Mouse (Mus musculus) heart, postnatal 14 days (tissue): ENCODE results near the gene Tenm2. TPM values are rescaled to one million over a fixed set of nuclear protein-coding genes. Genes with fewer than 3 reads are reported as not detected.

Experiments
- DNase-seq, 2 experiments: peaks; one replicate each; pipeline ENCODE4 v3.0.0; 2021 to 2022
- intact Hi-C: fragments of 180-260 bp; cut with DNase I; formaldehyde crosslinking; loops from one replicate; pipeline ENCODE4 v1.15.1; 2025
- total RNA-seq, 2 experiments: library from RNA; stranded (reverse); gene quantifications; 2 replicates each; pipeline ENCODE4 v1.2.3; 2021

The Tenm2 gene
- total RNA-seq, 2 experiments from 2014 or later = 0.02 to 0.19 TPM

DNA sequence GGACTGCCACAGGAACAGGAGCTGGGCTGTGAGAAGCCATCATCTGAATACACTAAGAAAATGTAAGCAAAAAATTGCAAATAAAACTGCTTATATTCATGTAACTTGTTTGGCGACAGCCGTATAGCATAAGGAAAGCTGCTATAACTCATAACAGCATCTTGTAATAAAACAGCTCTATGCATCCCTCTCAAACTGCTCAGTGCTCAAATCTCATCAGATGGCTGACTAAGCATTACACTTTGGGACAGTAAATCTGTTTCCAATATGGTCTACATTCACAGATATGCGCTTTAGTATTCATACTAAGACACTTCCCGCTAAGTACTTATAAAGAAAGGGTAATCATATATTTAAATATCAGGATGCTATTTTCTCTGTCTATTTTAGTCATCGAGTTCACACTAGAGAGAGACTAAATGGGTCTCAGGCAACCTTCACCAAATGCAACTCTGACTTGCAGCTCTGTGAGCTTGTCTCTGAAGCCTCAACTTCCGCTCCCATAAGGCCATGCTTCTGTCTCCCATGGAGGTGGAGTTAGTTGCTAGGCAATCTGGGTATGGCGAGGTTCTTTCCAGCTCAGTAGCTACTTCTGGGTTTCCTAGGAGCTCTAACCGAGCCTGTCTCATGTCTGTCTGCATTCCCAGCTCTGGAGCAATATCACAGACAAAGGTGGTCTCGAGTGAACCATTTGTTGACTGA lies 308.9 kb downstream of the Tenm2 start:
- intact Hi-C loops = no loop called here

DNA sequence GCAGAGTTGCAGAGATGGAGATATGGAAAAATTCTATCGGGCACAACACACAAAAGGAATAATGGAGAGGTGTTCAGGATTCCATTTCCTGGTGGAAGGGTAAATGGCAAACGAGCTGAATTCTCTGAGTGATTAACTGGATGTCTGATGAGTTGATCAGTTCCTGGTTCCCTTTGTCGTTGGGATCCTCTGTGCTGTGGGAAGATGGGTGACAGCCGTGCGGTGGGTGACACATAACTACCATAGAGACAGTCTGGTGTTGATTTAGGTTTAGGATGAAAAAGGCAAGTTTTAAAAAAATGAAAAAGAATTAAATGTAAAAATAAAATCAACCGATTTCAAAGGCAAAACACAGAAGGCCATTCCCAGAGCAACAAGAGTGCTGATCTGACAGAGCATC lies 316.5 kb downstream of the Tenm2 start:
- intact Hi-C loops = no loop called here

More for the DNA sequence above, 308.9 kb downstream of the Tenm2 start:
- no peak for DNase-seq

DNA sequence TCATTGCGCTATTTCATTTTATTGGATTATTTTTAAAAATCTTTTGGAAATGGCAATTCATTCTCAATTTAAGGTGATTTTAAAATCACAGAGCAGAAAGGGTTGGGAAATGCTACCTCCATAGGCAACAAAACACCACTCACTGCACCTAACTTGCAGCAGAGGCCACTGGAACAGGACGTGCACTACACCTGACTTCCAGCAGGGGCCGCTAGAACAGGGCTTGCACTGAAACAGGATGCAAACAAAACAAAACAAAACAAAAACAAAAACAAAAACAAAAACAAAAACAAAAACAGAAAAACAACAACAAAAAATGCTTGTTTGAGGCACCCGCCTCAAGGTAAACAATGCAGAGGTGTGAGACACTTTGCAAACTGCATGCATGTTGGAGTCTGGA lies 324.4 kb downstream of the Tenm2 start:
- DNase-seq = peak in 1 of 2 experiments; percentile 7

More for the DNA sequence above, 316.5 kb downstream of the Tenm2 start:
- no peak for DNase-seq

DNA sequence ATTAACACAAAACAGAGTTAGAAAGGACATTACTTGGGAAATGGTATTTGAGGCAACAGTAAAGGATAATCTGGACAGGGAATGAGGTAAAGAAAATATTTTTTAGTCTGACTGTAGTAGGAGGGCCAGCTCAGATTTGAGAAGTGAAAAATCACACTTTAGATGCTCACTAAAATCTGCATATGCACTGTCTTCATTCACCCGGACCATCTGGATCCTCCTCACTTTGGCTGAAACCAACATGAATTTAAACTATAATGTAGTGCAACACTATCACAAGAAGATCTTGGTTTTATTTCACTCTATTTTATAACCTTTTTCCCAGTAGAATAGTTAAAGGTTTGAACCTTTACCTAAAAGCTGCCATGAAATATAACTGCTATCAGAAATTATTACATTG lies 326.7 kb downstream of the Tenm2 start:
- intact Hi-C loops = no loop called here
- DNase-seq = no peak

More for the DNA sequence above, 324.4 kb downstream of the Tenm2 start:
- intact Hi-C loops = no loop called here

DNA sequence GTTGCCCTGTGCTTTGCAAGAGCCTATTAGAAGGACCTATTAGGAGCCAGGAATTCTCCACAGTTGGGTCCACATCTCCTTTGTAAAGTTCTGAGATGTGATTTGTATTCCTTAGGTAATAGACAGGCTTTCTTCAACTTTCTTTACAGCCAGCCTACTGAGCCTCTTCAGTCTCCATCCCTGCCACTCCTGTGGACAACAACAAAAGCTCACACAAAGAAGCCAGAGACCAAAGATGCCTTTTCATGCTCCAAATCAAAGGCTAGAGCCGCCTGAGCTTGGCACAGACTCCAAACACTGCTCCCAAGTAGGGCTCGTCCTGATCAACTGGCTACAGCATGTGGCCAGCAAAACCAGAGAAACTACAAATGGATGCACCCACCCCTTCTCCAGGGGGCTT lies 333.5 kb downstream of the Tenm2 start:
- no peak for DNase-seq
- intact Hi-C loops = no loop called here

DNA sequence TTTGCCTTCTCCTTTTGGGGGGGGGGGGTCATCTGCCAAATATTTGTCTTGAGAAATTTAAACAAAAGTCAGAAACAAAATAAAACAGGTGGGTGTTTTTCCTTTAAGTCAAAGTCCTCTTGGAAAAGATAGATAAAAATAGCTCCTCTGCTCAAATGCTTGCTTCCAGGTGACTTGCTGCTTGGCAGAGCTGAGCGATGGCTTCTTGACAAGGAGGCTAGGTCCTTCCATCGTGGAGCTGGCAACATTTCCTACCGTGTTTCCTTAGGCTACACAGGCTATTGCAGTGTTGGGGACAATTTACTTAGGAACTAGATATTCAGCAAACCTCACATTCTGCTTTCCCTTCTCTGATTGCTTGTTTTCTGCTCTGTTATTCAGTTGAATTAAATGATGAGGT lies 342.7 kb downstream of the Tenm2 start:
- intact Hi-C loops = no loop called here
- no peak for DNase-seq

DNA sequence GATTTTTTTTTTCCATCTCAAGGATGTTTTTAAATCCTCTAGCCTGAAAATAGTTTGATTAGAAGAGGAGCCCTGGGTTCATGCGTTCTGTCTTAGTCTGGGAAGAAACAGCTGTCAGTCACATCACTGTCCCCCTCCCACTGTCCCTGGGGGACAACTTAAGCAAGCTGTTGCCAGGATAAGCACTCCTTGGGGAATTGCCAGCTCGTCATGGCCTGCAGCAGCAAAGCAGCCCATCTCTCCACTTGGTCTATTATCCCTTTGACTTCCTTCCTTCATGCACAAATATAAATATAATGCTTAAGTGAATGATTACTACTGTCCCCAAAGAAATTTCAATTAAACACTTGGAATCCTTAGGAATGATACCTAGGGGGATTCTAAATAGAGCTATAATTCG lies 344.7 kb downstream of the Tenm2 start:
- peak in 1 of 2 experiments; percentile 4 for DNase-seq
- intact Hi-C loops = no loop called here

DNA sequence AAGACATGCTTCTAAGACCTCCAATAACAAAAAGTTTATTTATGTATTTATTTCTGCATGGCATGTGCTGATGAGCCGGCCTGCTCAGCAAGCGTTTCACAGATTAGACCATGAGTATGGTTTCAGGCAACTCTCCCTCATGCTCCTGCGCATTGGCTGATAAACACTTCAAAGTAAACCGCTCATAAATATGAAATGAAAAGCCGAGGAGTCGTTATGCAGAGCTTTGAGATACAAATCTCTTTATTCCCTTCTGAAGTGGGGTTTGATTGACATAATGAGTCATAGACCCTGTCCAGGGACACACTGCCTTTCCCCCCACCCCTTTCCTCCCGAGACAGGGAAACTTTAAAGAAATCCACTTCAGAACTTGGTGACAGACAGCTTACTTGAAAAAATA lies 348.3 kb downstream of the Tenm2 start:
- intact Hi-C loops = no loop called here
- DNase-seq = no peak

DNA sequence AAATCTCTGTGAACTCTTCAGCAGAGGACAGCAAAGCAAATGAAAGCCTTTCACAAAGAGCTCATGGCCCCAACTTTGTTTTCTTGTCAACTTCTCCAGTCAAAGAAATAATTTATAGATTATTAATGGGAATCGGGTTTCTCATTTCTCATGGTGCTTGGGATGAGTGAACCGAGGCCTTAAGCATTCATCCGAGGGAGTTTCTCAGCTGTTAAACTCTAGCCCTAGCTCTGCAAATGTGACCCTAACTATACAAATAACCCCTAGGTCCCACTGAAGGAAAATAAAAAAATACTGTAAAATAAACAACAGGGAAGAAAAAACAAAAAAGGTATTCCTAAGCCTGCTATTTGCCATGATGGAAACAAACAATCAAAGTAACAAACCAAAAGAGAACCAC lies 349.6 kb downstream of the Tenm2 start:
- intact Hi-C loops = no loop called here

DNA sequence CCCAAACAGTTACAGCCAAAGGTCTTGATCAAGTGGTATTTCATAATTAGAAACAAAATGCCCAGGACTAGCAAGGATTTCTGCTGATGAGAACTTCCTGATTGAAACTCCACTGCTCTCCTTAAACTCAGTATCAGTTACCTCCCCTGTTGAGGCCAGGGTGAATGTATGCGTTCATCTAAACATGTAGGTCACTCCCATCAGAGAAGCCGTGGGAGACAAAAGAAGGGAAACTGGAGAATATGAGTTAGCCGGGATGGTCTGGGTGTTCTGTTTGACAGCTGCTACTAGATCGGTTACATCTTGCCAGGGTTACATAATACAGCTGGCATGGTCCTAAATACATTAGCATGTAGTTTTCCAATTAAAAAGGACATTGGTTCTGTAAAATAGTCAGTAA lies 362.8 kb downstream of the Tenm2 start:
- intact Hi-C loops = no loop called here
- no peak for DNase-seq

More for the DNA sequence above, 349.6 kb downstream of the Tenm2 start:
- DNase-seq = no peak

DNA sequence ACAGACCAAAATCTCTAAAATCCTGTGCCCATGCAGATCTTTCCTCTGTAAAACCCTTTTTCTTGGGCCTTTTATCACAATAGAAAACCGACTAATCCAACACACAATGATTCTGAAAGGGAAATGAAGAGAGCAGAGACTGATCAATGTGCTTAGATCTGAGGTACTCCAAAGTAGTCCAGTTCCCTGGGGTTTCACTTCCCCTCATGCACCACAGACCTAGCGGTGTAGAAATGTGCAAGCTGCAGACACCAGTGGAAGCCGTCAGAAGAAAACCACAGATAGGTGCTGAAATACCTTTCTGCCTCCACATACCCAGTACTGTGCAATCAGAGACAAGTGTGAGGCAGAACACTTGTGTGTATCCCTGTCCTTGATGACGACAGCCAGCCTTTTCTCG lies 365.2 kb downstream of the Tenm2 start:
- DNase-seq = no peak
- intact Hi-C loops = no loop called here

DNA sequence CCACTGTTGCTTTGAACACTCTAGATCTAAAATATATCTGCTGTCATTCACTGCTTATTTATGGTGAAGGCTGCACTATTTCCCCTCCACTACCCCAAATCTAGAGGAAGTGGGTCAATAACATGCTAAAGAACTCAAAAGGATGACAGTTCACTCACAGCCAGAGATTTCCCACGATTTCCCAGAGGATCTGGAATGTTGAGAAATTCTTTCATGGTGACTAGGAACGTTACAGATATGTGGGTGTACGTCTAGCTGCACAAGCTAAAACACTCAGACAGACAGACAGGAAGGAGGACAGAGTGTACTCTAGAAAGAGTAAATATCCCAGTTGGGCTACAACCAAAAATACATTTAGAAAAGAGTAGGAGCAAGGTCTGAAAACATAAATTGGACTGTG lies 384.1 kb downstream of the Tenm2 start:
- intact Hi-C loops = no loop called here
- DNase-seq = no peak

DNA sequence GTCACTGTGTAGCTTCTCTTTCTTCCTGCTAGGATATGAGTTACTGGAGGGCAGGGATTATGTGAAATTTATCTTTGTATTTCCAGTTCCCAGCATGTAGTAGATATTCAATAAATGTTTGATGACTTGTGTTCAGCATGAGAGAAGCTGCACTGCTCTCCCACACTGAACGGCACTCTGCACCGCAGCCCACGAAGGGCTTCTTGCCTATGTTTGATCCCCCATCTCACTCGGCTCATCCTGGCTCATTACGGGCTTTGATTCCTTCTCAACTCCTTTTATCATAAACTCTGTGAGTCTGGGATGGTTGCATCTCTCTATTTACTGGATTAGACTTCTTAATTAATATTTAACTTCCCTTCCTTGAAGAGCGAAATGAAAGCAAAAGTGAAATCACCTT lies 388.3 kb downstream of the Tenm2 start:
- intact Hi-C loops = no loop called here
- DNase-seq = no peak

DNA sequence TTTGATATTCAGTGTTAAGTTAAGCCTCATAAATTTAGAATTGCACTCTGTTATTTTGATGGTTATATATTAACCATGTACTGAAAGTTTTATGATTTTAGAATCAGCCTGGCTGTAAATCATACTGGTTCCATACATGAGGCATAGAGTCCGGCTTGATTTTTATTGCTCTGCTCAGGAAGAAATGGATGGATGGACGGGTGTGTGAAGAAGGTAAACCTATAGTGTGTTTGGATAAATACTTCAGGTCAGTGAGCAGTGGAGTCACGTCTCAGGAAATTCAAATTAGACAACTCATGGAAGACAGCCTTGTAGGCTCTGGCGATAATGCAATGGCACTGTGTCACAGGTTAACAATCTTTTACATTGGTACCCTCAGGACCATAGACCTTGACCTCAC lies 402.9 kb downstream of the Tenm2 start:
- no peak for DNase-seq
- intact Hi-C loops = no loop called here

DNA sequence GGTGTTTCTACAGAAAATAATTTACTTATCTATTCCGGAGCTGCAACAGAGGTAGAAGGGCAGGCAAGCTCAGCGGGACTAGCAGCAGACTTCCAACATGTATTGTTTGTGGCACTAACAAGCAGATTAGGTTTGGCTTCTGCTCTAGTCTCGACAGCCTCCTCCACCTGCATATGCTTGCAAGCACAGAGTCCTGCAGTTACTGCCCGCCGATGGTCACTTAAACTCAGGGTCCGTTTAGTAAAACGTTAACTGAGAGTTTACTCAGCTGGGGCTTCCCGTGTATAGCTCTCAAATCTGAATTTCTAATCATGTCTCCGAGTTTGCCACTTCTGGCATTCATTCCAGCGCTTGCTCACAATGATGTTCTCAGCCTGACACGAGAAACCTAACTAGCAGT lies 404.3 kb downstream of the Tenm2 start:
- no peak for DNase-seq
- intact Hi-C loops = no loop called here

DNA sequence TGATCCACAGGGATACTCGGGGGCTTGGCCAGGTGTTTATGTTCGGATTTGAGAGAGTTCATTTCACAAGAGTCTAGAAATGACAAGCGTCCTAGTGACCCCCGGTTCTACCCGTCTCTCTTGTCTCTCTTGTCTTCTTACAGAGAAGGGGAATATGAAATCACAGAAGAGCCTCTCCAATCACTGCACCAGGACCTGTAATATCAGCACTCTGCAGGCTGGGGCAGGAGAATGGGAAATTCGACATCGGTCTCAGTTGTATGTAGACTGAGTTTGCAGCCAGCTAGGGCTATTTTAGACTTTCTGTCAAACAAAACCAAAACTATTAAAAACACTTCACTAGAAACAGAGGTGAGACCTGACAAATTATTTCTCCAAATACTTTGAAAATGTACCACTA lies 411.1 kb downstream of the Tenm2 start:
- intact Hi-C loops = no loop called here
- no peak for DNase-seq

DNA sequence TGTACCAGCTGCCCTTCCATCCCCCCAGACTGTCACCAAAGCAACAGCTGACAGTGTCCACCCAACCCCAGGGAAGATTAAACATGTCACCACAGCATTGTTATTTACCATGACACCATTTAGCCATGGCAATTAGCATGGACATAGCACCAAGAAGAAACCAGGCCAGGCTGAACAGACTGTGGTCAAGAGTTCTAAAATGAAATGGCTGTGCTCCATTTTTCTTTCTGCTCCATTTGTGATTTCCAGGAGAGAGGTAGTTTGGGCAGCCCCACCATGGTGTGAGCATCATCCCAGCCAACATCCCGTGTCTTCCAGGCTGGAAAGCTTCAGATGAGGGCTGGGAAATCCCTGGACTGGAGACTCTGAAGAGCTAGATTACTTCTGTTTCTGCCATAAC lies 431.1 kb downstream of the Tenm2 start:
- no peak for DNase-seq
- intact Hi-C loops = no loop called here

DNA sequence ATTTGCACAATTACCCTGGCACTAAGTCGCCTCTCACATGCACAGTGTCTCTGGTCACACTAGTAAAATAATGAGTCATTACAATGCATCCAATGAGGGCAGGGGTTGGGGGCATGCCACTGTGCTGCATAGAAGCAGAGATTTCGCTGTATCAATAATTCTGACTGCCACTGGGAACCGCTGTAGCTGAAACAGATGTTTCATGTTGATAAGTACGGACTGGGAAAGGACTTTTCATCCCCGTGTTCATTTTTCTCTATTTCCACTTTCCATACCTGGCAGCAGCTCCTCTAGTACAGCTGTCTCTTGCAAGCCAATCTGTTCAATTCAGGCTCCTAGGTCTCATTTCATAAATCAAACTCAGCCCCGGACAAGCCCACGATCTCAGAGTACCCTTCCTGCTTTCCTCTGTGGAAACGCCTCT lies 433.5 kb downstream of the Tenm2 start:
- intact Hi-C loops = no loop called here
- no peak for DNase-seq

DNA sequence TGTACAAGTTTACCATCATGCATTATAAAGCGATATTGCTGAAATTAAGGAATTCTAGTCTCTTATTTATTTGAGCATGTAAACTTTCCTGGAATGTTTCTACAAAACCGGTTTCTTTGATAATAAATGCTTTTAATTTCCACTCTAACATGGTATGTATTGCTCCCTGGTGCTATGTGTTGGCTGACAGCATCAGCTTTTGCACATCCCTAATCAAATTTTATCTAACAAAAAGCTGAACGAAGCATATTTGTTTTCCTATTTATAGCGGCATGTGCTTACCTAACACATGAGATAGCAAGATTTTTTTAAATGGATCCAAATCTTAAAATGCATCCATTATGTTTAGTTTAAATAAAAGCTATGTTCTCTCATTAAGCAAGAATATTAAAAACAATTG lies 434.1 kb downstream of the Tenm2 start:
- intact Hi-C loops = no loop called here
- no peak for DNase-seq

DNA sequence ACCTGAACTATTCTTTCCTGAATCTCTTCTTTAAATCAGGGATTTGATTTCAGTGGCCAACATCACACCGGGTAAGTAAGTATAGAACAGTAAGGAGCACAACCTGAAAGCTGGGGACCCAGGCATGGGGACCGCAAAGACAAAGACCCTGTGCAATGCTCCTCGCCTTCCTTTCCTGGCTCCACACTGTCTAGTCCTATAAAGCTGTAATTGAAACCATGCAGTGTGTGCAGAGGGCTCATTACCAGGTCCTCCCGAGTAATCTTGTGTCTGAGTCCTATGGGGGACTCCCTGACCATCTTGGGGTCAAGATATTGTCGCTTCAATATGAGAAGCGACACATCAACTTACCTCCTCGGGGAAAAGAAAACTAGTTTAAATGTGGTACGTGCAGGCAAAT lies 436.4 kb downstream of the Tenm2 start:
- DNase-seq = no peak
- intact Hi-C loops = no loop called here

DNA sequence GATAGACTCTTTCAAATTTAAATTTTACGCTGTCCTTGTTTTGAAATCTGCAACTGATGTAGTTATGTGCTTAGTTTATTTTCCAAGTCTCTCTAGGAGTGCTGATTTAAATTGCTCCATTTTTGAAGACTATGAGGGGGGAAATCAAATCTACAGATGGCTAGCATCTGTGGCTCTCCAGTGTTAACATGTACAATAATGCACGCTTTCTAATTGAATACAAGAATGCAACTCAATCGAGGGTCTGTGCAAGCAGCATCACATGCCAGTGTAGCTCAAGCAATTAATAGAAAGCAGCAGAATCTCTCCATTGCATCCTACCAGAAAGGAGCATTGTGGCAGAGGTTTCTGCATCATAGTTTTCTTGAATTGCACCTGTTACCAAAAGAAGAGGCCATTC lies 477.8 kb downstream of the Tenm2 start:
- intact Hi-C loops = no loop called here
- no peak for DNase-seq

DNA sequence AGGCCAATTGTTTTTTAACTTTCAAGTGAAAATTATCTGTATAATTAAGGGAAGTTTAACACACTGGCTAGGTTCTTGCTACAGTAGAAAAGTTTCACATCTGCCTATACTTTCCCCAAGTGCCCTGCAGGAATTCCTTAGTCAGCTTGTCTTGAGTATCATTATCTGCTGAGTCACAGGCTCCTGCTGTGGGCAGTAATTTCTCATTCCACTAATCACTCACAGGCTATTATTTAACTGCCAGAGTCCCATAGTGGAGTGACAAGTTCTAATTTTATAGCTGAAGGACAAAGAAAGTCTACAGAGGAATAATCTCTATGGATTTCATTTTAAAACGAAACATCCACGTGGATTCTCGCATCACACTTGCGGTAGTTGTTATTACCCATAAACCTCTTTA lies 489.5 kb downstream of the Tenm2 start:
- intact Hi-C loops = no loop called here
- no peak for DNase-seq

DNA sequence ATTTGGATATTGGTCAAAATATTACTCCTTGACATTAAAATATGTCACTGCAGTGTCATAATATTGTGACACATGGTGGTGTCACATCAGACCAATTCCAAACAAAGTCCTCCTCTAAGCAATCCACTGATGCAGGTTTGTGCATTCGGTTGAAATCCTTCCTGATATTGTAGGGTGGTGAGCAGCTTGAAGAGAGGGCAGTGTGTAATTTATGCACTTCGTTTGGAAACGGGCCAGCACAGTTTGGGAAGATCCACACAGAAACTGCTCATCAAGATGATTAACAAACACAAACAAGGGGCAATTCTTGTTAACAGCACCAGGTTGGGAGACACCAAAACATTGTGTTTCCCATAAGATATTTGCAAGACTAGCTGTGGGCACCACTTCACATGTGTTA lies 508.0 kb downstream of the Tenm2 start:
- no peak for DNase-seq
- intact Hi-C loops = no loop called here
